25 mouse cellular contexts compared by ENCODE assay signal in genomic region chr10:40816471-40816870, GRCm38 (mm10).
A peak's percentile ranks its signal among the peaks of the same experiment; 100 is the strongest.
DNase-seq lines count a peak whose midpoint lies in the region; ATAC-seq lines count a peak whose summit lies in the region.
"Had no signal": no experiment of that assay in that cellular context is flagged by ENCODE, and none has a peak within 500 bp of the region (broad histone marks: within the 10 kb centered on the region; RNA-seq: fewer than 3 reads in every experiment).

No protein-coding gene starts in this region.

- H3K36me3 ChIP-seq in heart, embryonic 11.5 days (ENCODE audit: control insufficient read depth, insufficient read depth, low read length): no peaks in the 10 kb centered on the region
- H3K36me3 ChIP-seq: embryonic facial prominence, embryonic 13.5 days; embryonic facial prominence, embryonic 15.5 days; forebrain, embryonic 10.5 days; forebrain, embryonic 12.5 days had no signal

- H3K27me3 ChIP-seq in heart, embryonic 11.5 days (ENCODE audit: control insufficient read depth, insufficient read depth, low read length): no peaks in the 10 kb centered on the region
- H3K27me3 ChIP-seq: CH12.LX; embryonic facial prominence, embryonic 13.5 days; embryonic facial prominence, embryonic 15.5 days; forebrain, embryonic 12.5 days had no signal

- peak; percentile 59 for DNase-seq in heart, adult 11 months
- DNase-seq in ES-CJ7 (ENCODE audit: low read depth, low spot score): peak; percentile 27
- peak; percentile 57 for DNase-seq in ZHBTc4 (ENCODE audit: low read depth, low spot score)
- no peak for DNase-seq in testis, postnatal 10 days (ENCODE audit: low spot score)
- DNase-seq: adrenal gland, adult 2 months; adrenal gland, postnatal 10 days; adrenal gland, postnatal 25 days; B cell, adult 2 months; cerebellum, adult 11 months; cerebellum, adult 18-20 months; cerebellum, adult 8-10 months; cerebellum, adult 9-11 months; cerebellum, postnatal 14 days; cerebellum, postnatal 36 days; embryo, embryonic 11 days had no signal

- ATAC-seq in heart, embryonic 11.5 days (replicated peaks; ENCODE audit: insufficient number of reproducible peaks, low FRiP score, low TSS enrichment): no peak
- ATAC-seq: CD4-positive, CD25-positive, alpha-beta regulatory T cell, adult 4 months; forebrain, embryonic 14.5 days; forebrain, embryonic 16.5 days had no signal

- H3K4me2 ChIP-seq in heart, embryonic 11.5 days: no peak overlapping the region
- H3K4me2 ChIP-seq: embryonic facial prominence, embryonic 13.5 days; embryonic facial prominence, embryonic 15.5 days; forebrain, embryonic 12.5 days had no signal

- H3K4me3 ChIP-seq in heart, embryonic 11.5 days (ENCODE audit: low read depth, low read length): no peak overlapping the region
- H3K4me3 ChIP-seq: embryonic facial prominence, embryonic 13.5 days; embryonic facial prominence, embryonic 15.5 days; erythroblast, embryonic 14.5 days; forebrain, embryonic 10.5 days; forebrain, embryonic 12.5 days had no signal

- no peak overlapping the region for H3K27ac ChIP-seq in heart, embryonic 11.5 days (ENCODE audit: low read depth, low read length)
- H3K27ac ChIP-seq: embryonic facial prominence, embryonic 13.5 days; embryonic facial prominence, embryonic 15.5 days; forebrain, embryonic 10.5 days; forebrain, embryonic 12.5 days had no signal

- WGBS in heart, embryonic 11.5 days (ENCODE audit: insufficient replicate concordance): 50% methylated on average over 6 of the region's 6 CpGs

- no peaks in the 10 kb centered on the region for H3K9me3 ChIP-seq in heart, embryonic 11.5 days (replicated peaks; ENCODE audit: control insufficient read depth, low read length)
- H3K9me3 ChIP-seq: embryonic facial prominence, embryonic 13.5 days; embryonic facial prominence, embryonic 15.5 days; forebrain, embryonic 10.5 days; forebrain, embryonic 12.5 days had no signal

- no peaks in the 10 kb centered on the region for H3K4me1 ChIP-seq in heart, embryonic 11.5 days (ENCODE audit: control insufficient read depth, insufficient read depth, low read length)
- H3K4me1 ChIP-seq: embryonic facial prominence, embryonic 13.5 days; embryonic facial prominence, embryonic 15.5 days; forebrain, embryonic 10.5 days; forebrain, embryonic 12.5 days had no signal

- H3K9ac ChIP-seq in heart, embryonic 11.5 days (ENCODE audit: low read depth, low read length): no peak overlapping the region
- H3K9ac ChIP-seq: embryonic facial prominence, embryonic 13.5 days; embryonic facial prominence, embryonic 15.5 days; forebrain, embryonic 12.5 days had no signal
